Mouse (Mus musculus): ENCODE results near the gene Nxn. TPM values are rescaled to one million over a fixed set of nuclear protein-coding genes. Genes with fewer than 3 reads are reported as not detected.

Nxn gene
- total RNA-seq, 2 experiments from 2014 or later = 37.3 to 38.0 TPM

GRCm38 (mm10) chr11:76210228-76210985 is 188.5 kb downstream of the Nxn start:
- no peak for DNase-seq

Other genes with a start within 250 kb of the Nxn start
- gene Vps53, start 219.5 kb downstream of the Nxn start, total RNA-seq (2021) = 10 to 100 TPM; 27.3 TPM
- 1 to 10 TPM; 5.5 to 6.5 TPM for gene Fam57a, start 219.5 kb downstream of the Nxn start, total RNA-seq (2021)
- gene Dbil5, start 181.5 kb downstream of the Nxn start, total RNA-seq (2021) = not detected
- 1 to 10 TPM; 3.0 to 5.0 TPM for gene Gemin4, start 181.5 kb downstream of the Nxn start, total RNA-seq (2021)
- 10 to 100 TPM; 12.8 to 13.2 TPM for gene Mrm3, start 155.4 kb downstream of the Nxn start, total RNA-seq (2021)
- 10 to 100 TPM; 34.3 to 46.2 TPM for gene Glod4, start 155.4 kb downstream of the Nxn start, total RNA-seq (2021)
- 10 to 100 TPM; 40.1 to 55.2 TPM for gene Timm22, start 7.8 kb upstream of the Nxn start, total RNA-seq (2021)
- gene Abr, start 223.2 kb upstream of the Nxn start, total RNA-seq (2021) = 10 to 100 TPM; 23.9 to 27.0 TPM

Measured in gastrocnemius, postnatal 10 days (tissue).